Mouse (Mus musculus): ENCODE results near the gene Sugct. TPM values are rescaled to one million over a fixed set of nuclear protein-coding genes. Genes with fewer than 3 reads are reported as not detected.
A peak's percentile ranks its signal among the peaks of the same experiment; 100 is the strongest.

The Sugct gene
- polyA plus RNA-seq, 1 experiment from 2014 or later: 9.3 TPM

DNA sequence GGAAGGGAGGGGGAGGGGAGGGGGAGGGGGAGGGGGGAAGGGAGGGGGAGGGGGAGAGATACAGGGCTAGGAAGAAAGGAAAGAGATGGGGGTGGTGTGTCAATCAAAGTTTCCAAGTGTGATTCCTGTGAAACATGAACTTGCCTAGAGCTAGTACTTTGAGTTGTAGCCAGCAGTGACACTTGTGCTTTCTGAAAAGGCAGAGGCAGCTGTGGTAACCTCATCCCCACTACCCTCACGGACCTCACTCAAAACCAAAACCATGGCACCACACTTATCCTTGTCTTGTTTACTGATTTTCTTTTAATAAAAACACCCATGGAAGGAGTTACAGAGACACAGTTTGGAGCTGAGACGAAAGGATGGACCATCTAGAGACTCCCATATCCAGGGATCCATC is 698.9 kb downstream of the Sugct start:
- H3K4me1 ChIP-seq (ENCODE audit: insufficient read depth, low read depth, low read length): no peaks in the 10 kb centered on the region
- no peak overlapping the region for H3K27ac ChIP-seq (ENCODE audit: low read length)
- H3K27me3 ChIP-seq (replicated peaks; ENCODE audit: insufficient read depth, low read length): no peaks in the 10 kb centered on the region
- no peak for DNase-seq (ENCODE audit: low spot score)
- no peak overlapping the region for H3K9ac ChIP-seq (replicated peaks; ENCODE audit: low read depth)
- 91% methylated on average over 2 of the region's 2 CpGs for WGBS
- H3K4me2 ChIP-seq (replicated peaks; ENCODE audit: low read depth, low read length): no peak overlapping the region
- no peaks in the 10 kb centered on the region for H3K36me3 ChIP-seq (ENCODE audit: insufficient read depth, low read length)
- no peak for TF ChIP-seq EP300 (IDR thresholded peaks at IDR 0.05)
- no peak for TF ChIP-seq CTCF (IDR thresholded peaks at IDR 0.05)
- no peak overlapping the region for H3K4me3 ChIP-seq (ENCODE audit: low read depth, low read length)
- ATAC-seq: no peak
- no peaks in the 10 kb centered on the region for H3K9me3 ChIP-seq (ENCODE audit: low read length)

DNA sequence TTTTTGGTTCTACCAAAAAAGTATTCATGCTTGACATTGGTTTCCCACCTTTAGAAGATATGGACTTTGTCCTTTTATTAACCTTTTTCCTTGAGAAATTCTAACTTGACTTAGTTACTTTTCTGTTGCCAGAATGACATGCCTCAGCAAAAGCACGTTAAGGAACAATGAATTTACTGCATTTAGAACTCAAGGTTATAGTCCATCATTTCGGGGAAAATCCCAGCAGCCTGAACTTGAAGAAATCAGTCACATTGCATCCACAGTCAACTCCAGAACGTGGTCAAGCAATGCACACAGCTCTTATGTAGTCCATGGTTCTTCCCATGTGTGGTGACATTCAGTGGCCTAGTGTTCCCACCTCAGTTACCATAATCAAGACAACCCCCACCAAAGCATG is 700.0 kb downstream of the Sugct start:
- TF ChIP-seq EP300 (IDR thresholded peaks at IDR 0.05) (no peak), CTCF (IDR thresholded peaks at IDR 0.05) (no peak)
- H3K27ac ChIP-seq (ENCODE audit: low read length): no peak overlapping the region
- H3K9me3 ChIP-seq (ENCODE audit: low read length): no peaks in the 10 kb centered on the region
- DNase-seq (ENCODE audit: low spot score): no peak
- no peak overlapping the region for H3K4me2 ChIP-seq (replicated peaks; ENCODE audit: low read depth, low read length)
- H3K27me3 ChIP-seq (replicated peaks; ENCODE audit: insufficient read depth, low read length): no peaks in the 10 kb centered on the region
- ATAC-seq: no peak
- 82% methylated on average over 3 of the region's 3 CpGs for WGBS
- H3K4me1 ChIP-seq (ENCODE audit: insufficient read depth, low read depth, low read length): no peaks in the 10 kb centered on the region
- H3K4me3 ChIP-seq (ENCODE audit: low read depth, low read length): no peak overlapping the region
- no peaks in the 10 kb centered on the region for H3K36me3 ChIP-seq (ENCODE audit: insufficient read depth, low read length)
- H3K9ac ChIP-seq (replicated peaks; ENCODE audit: low read depth): no peak overlapping the region

DNA sequence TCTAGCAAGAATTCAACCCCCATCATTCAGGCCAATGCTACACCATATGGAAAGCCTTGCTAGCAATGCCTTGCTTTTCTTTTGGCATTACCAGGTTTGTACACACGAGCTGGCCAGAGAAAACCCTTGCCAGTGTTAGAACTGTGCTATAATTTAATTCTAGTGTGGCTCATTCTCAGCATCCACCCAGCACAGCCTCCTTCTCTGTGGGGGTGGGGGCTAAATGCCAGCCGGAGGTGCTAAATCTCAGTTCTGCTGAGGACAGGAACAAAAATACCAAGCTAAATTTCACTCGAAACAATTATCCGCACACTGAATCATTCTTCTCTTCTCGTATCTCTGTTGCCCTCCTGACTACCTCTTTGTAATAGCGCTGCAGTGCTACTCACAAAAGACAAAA is 717.6 kb downstream of the Sugct start:
- Histone ChIP-seq H3K9ac (replicated peaks; ENCODE audit: low read depth) (no peak overlapping the region), H3K4me1 (ENCODE audit: insufficient read depth, low read depth, low read length) (no peaks in the 10 kb centered on the region), H3K4me3 (ENCODE audit: low read depth, low read length) (no peak overlapping the region), H3K9me3 (ENCODE audit: low read length) (no peaks in the 10 kb centered on the region), H3K27ac (ENCODE audit: low read length) (no peak overlapping the region), H3K36me3 (ENCODE audit: insufficient read depth, low read length) (no peaks in the 10 kb centered on the region), H3K4me2 (replicated peaks; ENCODE audit: low read depth, low read length) (no peak overlapping the region), H3K27me3 (replicated peaks; ENCODE audit: insufficient read depth, low read length) (no peaks in the 10 kb centered on the region)
- WGBS: 76% methylated on average over 6 of the region's 6 CpGs
- no peak for DNase-seq (ENCODE audit: low spot score)
- TF ChIP-seq CTCF (IDR thresholded peaks at IDR 0.05): no peak
- TF ChIP-seq EP300 (IDR thresholded peaks at IDR 0.05): no peak
- ATAC-seq: no peak

DNA sequence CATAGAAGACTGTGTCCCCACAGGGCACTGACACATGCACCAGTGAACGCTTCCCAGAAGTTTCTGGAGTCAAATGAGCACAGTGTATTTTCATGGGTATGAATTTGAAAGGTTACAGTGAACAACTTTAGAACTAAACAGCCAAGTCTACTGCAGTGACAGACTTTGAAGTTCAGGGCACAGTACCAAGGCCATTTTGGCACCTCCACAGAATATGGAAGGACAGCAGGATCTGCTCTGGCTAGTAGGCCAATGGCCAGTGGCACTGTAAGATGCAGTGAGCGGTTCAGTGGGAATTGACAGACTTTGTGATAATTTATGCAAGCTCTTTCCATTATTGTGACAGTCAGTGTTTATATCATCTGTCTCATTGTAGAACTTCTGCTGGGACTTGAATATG is 724.1 kb downstream of the Sugct start:
- DNase-seq (ENCODE audit: low spot score) (no peak), ATAC-seq (no peak)
- Histone ChIP-seq H3K27ac (ENCODE audit: low read length) (no peak overlapping the region), H3K4me2 (replicated peaks; ENCODE audit: low read depth, low read length) (no peak overlapping the region), H3K36me3 (ENCODE audit: insufficient read depth, low read length) (no peaks in the 10 kb centered on the region), H3K27me3 (replicated peaks; ENCODE audit: insufficient read depth, low read length) (no peaks in the 10 kb centered on the region), H3K4me3 (ENCODE audit: low read depth, low read length) (no peak overlapping the region), H3K9me3 (ENCODE audit: low read length) (no peaks in the 10 kb centered on the region), H3K9ac (replicated peaks; ENCODE audit: low read depth) (no peak overlapping the region), H3K4me1 (ENCODE audit: insufficient read depth, low read depth, low read length) (no peaks in the 10 kb centered on the region)
- 72% methylated on average over 2 of the region's 2 CpGs for WGBS
- no peak for TF ChIP-seq CTCF (IDR thresholded peaks at IDR 0.05)
- TF ChIP-seq EP300 (IDR thresholded peaks at IDR 0.05): no peak

DNA sequence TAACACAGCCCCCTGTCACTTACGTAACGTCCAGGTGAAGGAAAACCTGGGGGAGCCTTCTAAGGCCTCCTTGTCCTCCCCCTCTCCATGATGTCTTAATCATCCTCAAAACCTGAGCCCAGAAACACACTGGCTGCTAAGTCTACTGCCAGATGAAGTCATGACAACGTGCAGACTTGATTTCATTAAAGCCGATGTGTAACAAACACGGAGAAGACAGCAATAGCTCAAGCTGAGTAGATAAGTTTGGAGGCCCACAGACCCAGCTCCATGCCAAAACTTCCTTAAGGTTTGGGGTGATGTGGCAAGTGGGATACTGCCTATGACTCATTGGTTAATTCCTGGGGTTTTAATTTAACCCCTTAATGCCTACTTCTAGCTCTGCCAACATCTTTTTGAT is 726.4 kb downstream of the Sugct start:
- ATAC-seq: no peak
- WGBS: 74% methylated on average over 5 of the region's 5 CpGs

DNA sequence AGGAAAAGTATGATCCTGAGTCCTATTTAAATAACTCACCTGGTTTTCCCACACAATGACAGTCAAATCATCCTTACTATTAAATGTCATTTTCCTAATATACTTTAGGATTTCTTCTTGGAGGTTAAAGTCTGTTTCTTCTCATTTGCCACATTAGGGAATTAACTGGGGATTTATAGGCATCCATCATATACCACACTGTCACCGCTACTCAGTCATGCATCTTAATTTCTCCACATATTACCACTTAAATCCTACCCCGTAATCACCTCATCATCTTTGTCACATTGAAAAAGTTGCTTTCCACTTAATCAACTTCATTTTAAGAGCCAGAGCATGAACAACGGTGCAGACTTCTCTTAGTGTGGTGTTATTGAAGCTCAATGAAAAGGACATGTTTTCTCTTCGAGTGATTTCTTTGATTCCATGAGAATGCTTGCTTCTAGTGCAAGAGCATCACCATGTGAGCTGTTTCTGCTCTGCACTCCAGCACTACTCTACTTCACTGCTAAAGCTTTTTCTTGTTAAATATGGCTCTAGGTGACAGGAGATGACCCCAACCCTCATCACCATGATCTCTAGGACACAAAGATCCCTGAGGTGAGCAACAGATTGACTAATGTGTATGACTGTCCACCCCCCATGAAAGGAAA is 730.4 kb downstream of the Sugct start:
- Histone ChIP-seq H3K27ac (ENCODE audit: low read length) (no peak overlapping the region), H3K4me2 (replicated peaks; ENCODE audit: low read depth, low read length) (no peak overlapping the region), H3K27me3 (replicated peaks; ENCODE audit: insufficient read depth, low read length) (no peaks in the 10 kb centered on the region), H3K9me3 (ENCODE audit: low read length) (no peaks in the 10 kb centered on the region), H3K36me3 (ENCODE audit: insufficient read depth, low read length) (no peaks in the 10 kb centered on the region), H3K4me3 (ENCODE audit: low read depth, low read length) (no peak overlapping the region), H3K9ac (replicated peaks; ENCODE audit: low read depth) (no peak overlapping the region), H3K4me1 (ENCODE audit: insufficient read depth, low read depth, low read length) (no peaks in the 10 kb centered on the region)
- TF ChIP-seq EP300 (IDR thresholded peaks at IDR 0.05): no peak
- peak; percentile 21; the same call in 1 of the 2 replicates for TF ChIP-seq CTCF (IDR thresholded peaks at IDR 0.05)
- no peak for ATAC-seq
- WGBS: 58% methylated on average over 4 of the region's 4 CpGs
- DNase-seq (ENCODE audit: low spot score): no peak

More for the DNA sequence above, 726.4 kb downstream of the Sugct start:
- H3K4me1 ChIP-seq (ENCODE audit: insufficient read depth, low read depth, low read length): no peaks in the 10 kb centered on the region
- no peaks in the 10 kb centered on the region for H3K9me3 ChIP-seq (ENCODE audit: low read length)
- TF ChIP-seq EP300 (IDR thresholded peaks at IDR 0.05): no peak
- H3K27ac ChIP-seq (ENCODE audit: low read length): no peak overlapping the region
- H3K9ac ChIP-seq (replicated peaks; ENCODE audit: low read depth): no peak overlapping the region
- DNase-seq (ENCODE audit: low spot score): no peak
- H3K4me2 ChIP-seq (replicated peaks; ENCODE audit: low read depth, low read length): no peak overlapping the region
- H3K27me3 ChIP-seq (replicated peaks; ENCODE audit: insufficient read depth, low read length): no peaks in the 10 kb centered on the region
- no peaks in the 10 kb centered on the region for H3K36me3 ChIP-seq (ENCODE audit: insufficient read depth, low read length)
- H3K4me3 ChIP-seq (ENCODE audit: low read depth, low read length): no peak overlapping the region

DNA sequence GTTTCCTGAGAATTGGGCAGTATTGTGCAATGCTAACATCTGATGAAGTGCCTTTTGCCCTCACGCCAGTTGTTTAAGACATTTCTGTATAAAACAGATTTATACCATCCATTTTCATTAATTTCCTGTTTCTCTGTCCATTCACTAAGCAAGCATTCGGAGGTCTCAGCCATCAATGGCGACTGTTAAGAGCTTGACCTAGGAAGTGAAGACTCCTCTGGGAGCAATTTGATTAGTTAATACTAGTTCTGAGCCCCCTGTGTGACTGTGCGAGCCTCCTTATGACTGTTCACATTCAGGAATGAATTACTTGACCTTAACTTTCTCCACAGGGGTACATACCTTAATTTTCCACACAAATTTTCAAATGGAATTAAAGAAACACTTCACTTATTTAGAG is 743.3 kb downstream of the Sugct start:
- Histone ChIP-seq H3K27ac (ENCODE audit: low read length) (no peak overlapping the region), H3K9ac (replicated peaks; ENCODE audit: low read depth) (no peak overlapping the region), H3K9me3 (ENCODE audit: low read length) (no peaks in the 10 kb centered on the region), H3K27me3 (replicated peaks; ENCODE audit: insufficient read depth, low read length) (no peaks in the 10 kb centered on the region), H3K36me3 (ENCODE audit: insufficient read depth, low read length) (no peaks in the 10 kb centered on the region), H3K4me2 (replicated peaks; ENCODE audit: low read depth, low read length) (no peak overlapping the region), H3K4me1 (ENCODE audit: insufficient read depth, low read depth, low read length) (no peaks in the 10 kb centered on the region), H3K4me3 (ENCODE audit: low read depth, low read length) (no peak overlapping the region)
- DNase-seq (ENCODE audit: low spot score) (no peak), ATAC-seq (no peak)
- WGBS: 61% methylated on average over 4 of the region's 4 CpGs
- TF ChIP-seq EP300 (IDR thresholded peaks at IDR 0.05) (no peak), CTCF (IDR thresholded peaks at IDR 0.05) (no peak)
